ENCODE assay signal across 16 mouse cellular contexts in the genomic region with DNA sequence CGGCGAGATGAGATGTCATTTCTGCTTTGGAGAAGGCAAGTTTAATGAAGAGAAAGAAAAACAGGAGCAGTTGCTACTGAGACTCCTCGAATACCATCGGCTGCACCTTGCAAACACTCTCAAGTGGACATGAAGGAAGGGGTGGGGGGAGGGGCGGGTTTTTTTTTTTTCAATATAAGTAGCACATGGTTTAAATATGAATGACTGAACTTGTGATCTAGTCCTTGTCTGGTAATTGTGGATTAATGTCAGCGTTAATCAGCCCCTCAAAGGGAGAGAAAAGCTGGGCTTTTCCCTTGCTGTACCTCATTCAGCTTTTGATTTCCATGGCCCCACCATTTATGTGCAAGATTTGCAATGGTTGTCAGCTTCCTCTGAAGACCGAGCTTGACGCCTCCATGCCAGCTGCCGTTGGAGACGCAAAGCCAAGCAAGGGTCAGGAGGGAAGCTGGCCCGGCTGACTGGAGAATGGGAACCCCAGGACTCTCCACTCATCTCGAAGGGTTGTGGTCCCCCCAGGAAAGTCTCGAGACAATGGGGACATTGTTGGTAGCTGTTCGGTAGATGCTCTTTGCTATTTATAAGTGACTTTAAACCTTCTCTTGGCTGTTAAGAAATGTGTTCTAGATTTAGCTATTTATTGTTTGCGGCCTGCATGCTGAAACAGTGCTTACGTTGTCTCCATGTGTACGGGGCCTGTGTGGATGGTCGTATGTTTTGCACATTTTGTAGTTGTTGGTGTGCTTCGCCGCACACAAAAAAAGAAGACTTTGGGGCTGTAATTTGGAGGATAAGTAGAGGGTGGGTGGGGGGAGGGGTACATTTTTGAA. TPM values are rescaled to one million over a fixed set of nuclear protein-coding genes. Genes with fewer than 3 reads are reported as not detected.
DNase-seq lines count a peak whose midpoint lies in the region; ATAC-seq and TF ChIP-seq lines count a peak whose summit lies in the region.
"Had no signal": no experiment of that assay in that cellular context is flagged by ENCODE, and none has a peak within 500 bp of the region (broad histone marks: within the 10 kb centered on the region; RNA-seq: fewer than 3 reads in every experiment).

No protein-coding gene starts in this region.

- H3K27ac ChIP-seq in liver, postnatal 0 days (ENCODE audit: low read depth): peak overlapping the region; percentile 59
- H3K27ac ChIP-seq in liver, embryonic 12.5 days: no peak overlapping the region
- peak overlapping the region; percentile 88 for H3K27ac ChIP-seq in hindbrain, embryonic 11.5 days (ENCODE audit: low read depth, low read length)
- H3K27ac ChIP-seq in midbrain, embryonic 14.5 days (replicated peaks; ENCODE audit: low read depth, low read length): peak overlapping the region; percentile 71; the same call in 1 of the 2 replicates
- H3K27ac ChIP-seq in stomach, postnatal 0 days (replicated peaks): no peak overlapping the region
- H3K27ac ChIP-seq: kidney, postnatal 0 days; left cerebral cortex, adult 2 months; macrophage had no signal

- peaks cover 23% of the 10 kb centered on the region for H3K36me3 ChIP-seq in liver, postnatal 0 days (replicated peaks; ENCODE audit: insufficient read depth, low read length)
- H3K36me3 ChIP-seq in liver, embryonic 12.5 days: peaks cover 61% of the 10 kb centered on the region
- peaks cover 8% of the 10 kb centered on the region; the same call in 1 of the 2 replicates for H3K36me3 ChIP-seq in hindbrain, embryonic 11.5 days (ENCODE audit: control insufficient read depth, insufficient read depth, low read length)
- peaks cover 45% of the 10 kb centered on the region for H3K36me3 ChIP-seq in midbrain, embryonic 14.5 days (ENCODE audit: control insufficient read depth, insufficient read depth, low read length)
- peaks cover 15% of the 10 kb centered on the region; the same call in 1 of the 2 replicates for H3K36me3 ChIP-seq in stomach, postnatal 0 days (ENCODE audit: control insufficient read depth, insufficient read depth, low read length)

- TF ChIP-seq CTCF in liver, postnatal 0 days (IDR thresholded peaks at IDR 0.05; ENCODE audit: low read depth): no peak
- TF ChIP-seq CTCF in stomach, postnatal 0 days (IDR thresholded peaks at IDR 0.05; ENCODE audit: low read depth): no peak

- 85% methylated on average over 20 of the region's 20 CpGs for WGBS in liver, postnatal 0 days (ENCODE audit: insufficient replicate concordance)
- WGBS in liver, embryonic 12.5 days (ENCODE audit: insufficient replicate concordance): 84% methylated on average over 20 of the region's 20 CpGs
- WGBS in hindbrain, embryonic 11.5 days: 33% methylated on average over 20 of the region's 20 CpGs
- WGBS in midbrain, embryonic 14.5 days: 13% methylated on average over 20 of the region's 20 CpGs
- WGBS in stomach, postnatal 0 days: 82% methylated on average over 20 of the region's 20 CpGs

- no peaks in the 10 kb centered on the region for H3K27me3 ChIP-seq in liver, postnatal 0 days (ENCODE audit: insufficient read depth, low read length)
- H3K27me3 ChIP-seq in liver, embryonic 12.5 days (replicated peaks): no peaks in the 10 kb centered on the region
- no peaks in the 10 kb centered on the region for H3K27me3 ChIP-seq in hindbrain, embryonic 11.5 days (ENCODE audit: control insufficient read depth, insufficient read depth, low read length)
- H3K27me3 ChIP-seq in midbrain, embryonic 14.5 days (ENCODE audit: control insufficient read depth, insufficient read depth, low read length): no peaks in the 10 kb centered on the region
- H3K27me3 ChIP-seq in stomach, postnatal 0 days (ENCODE audit: control insufficient read depth, insufficient read depth, low read length): no peaks in the 10 kb centered on the region

- TF ChIP-seq EP300 in liver, postnatal 0 days (IDR thresholded peaks at IDR 0.05; ENCODE audit: low read depth): no peak
- no peak for TF ChIP-seq EP300 in stomach, postnatal 0 days (optimal IDR thresholded peaks at IDR 0.05)

- no peak overlapping the region for H3K4me3 ChIP-seq in liver, postnatal 0 days (ENCODE audit: low read depth, low read length)
- no peak overlapping the region for H3K4me3 ChIP-seq in liver, embryonic 12.5 days
- H3K4me3 ChIP-seq in hindbrain, embryonic 11.5 days (ENCODE audit: low read depth, low read length): no peak overlapping the region
- no peak overlapping the region for H3K4me3 ChIP-seq in midbrain, embryonic 14.5 days (replicated peaks; ENCODE audit: low read depth, low read length)
- no peak overlapping the region for H3K4me3 ChIP-seq in stomach, postnatal 0 days (ENCODE audit: low read depth, low read length)
- H3K4me3 ChIP-seq: left cerebral cortex, adult 2 months had no signal

- H3K9ac ChIP-seq in liver, postnatal 0 days (replicated peaks): no peak overlapping the region
- H3K9ac ChIP-seq in liver, embryonic 12.5 days: no peak overlapping the region
- no peak overlapping the region for H3K9ac ChIP-seq in hindbrain, embryonic 11.5 days (ENCODE audit: low read depth, low read length)
- H3K9ac ChIP-seq in midbrain, embryonic 14.5 days (replicated peaks; ENCODE audit: low read length): no peak overlapping the region
- H3K9ac ChIP-seq in stomach, postnatal 0 days (ENCODE audit: low read length): no peak overlapping the region

- no peak for DNase-seq in liver, postnatal 0 days
- peak; percentile 74 for DNase-seq in hindbrain, embryonic 11.5 days (ENCODE audit: low spot score)
- peak; percentile 79 for DNase-seq in midbrain, embryonic 14.5 days
- DNase-seq in Muller cell, postnatal 12 days (ENCODE audit: inconsistent ontology term): no peak
- no peak for DNase-seq in kidney, postnatal 25 days
- DNase-seq in urinary bladder, postnatal 10 days (ENCODE audit: low spot score): no peak
- no peak for DNase-seq in stomach, postnatal 0 days (ENCODE audit: low spot score)
- DNase-seq: heart, adult 18-20 months; heart, postnatal 14 days; right cerebral cortex, postnatal 25 days; thymus, postnatal 14 days had no signal

- peaks cover 12% of the 10 kb centered on the region for H3K4me1 ChIP-seq in liver, postnatal 0 days (ENCODE audit: insufficient read depth)
- peaks cover 22% of the 10 kb centered on the region for H3K4me1 ChIP-seq in liver, embryonic 12.5 days
- peaks cover 31% of the 10 kb centered on the region for H3K4me1 ChIP-seq in hindbrain, embryonic 11.5 days (replicated peaks; ENCODE audit: control insufficient read depth, insufficient read depth, low read length)
- peaks cover 91% of the 10 kb centered on the region for H3K4me1 ChIP-seq in midbrain, embryonic 14.5 days (ENCODE audit: control insufficient read depth, insufficient read depth, low read length)
- 0 out of 2 replicates have a peak, but pooled peaks cover 2% of the 10 kb centered on the region for H3K4me1 ChIP-seq in stomach, postnatal 0 days (replicated peaks; ENCODE audit: control insufficient read depth, insufficient read depth)

- no peaks in the 10 kb centered on the region for H3K9me3 ChIP-seq in liver, postnatal 0 days (ENCODE audit: low read length)
- no peaks in the 10 kb centered on the region for H3K9me3 ChIP-seq in liver, embryonic 12.5 days (replicated peaks)
- H3K9me3 ChIP-seq in hindbrain, embryonic 11.5 days (ENCODE audit: control insufficient read depth, low read length): no peaks in the 10 kb centered on the region
- H3K9me3 ChIP-seq in midbrain, embryonic 14.5 days (ENCODE audit: control insufficient read depth, low read length): no peaks in the 10 kb centered on the region
- no peaks in the 10 kb centered on the region for H3K9me3 ChIP-seq in stomach, postnatal 0 days (ENCODE audit: control insufficient read depth, low read length)

- H3K4me2 ChIP-seq in liver, postnatal 0 days (ENCODE audit: low read depth, low read length): no peak overlapping the region
- H3K4me2 ChIP-seq in liver, embryonic 12.5 days: no peak overlapping the region
- H3K4me2 ChIP-seq in hindbrain, embryonic 11.5 days (replicated peaks; ENCODE audit: low read depth, low read length): no peak overlapping the region; the same call in none of the 2 replicates
- peak overlapping the region; percentile 89 for H3K4me2 ChIP-seq in midbrain, embryonic 14.5 days (ENCODE audit: low read length)
- H3K4me2 ChIP-seq in stomach, postnatal 0 days (replicated peaks; ENCODE audit: low read depth): no peak overlapping the region
- H3K4me2 ChIP-seq: liver, embryonic 11.5 days had no signal

- ATAC-seq in liver, postnatal 0 days: no peak
- no peak for ATAC-seq in liver, embryonic 12.5 days
- peak; percentile 36 for ATAC-seq in hindbrain, embryonic 11.5 days (ENCODE audit: low FRiP score)
- peak; percentile 51 for ATAC-seq in midbrain, embryonic 14.5 days (ENCODE audit: low FRiP score, low TSS enrichment)
- ATAC-seq in stomach, postnatal 0 days (ENCODE audit: low FRiP score, low TSS enrichment): no peak

RNA-seq across cellular contexts. Expression of a gene that starts 9.9 kb away (rescaled TPM):
- 1.7 and 2.6 TPM in 2 replicates for polyA plus RNA-seq in liver, postnatal 0 days (2015; fragmentation: Nextera tagmentation; extraction: Ambion mirVana)
- polyA plus RNA-seq in liver, embryonic 12.5 days (2016; fragmentation: Nextera tagmentation; extraction: Ambion mirVana): 0.92 and 0.93 TPM in 2 replicates
- polyA plus RNA-seq in hindbrain, embryonic 11.5 days (2014; fragmentation: Nextera tagmentation; extraction: Ambion mirVana): 34.8 and 45.9 TPM in 2 replicates
- polyA plus RNA-seq in midbrain, embryonic 14.5 days (2014; fragmentation: Nextera tagmentation; extraction: Ambion mirVana): 94.2 and 99.0 TPM in 2 replicates
- 3.3 and 3.5 TPM in 2 replicates for polyA plus RNA-seq in stomach, postnatal 0 days (2015; fragmentation: Nextera tagmentation; extraction: Ambion mirVana)

RNA-seq across cellular contexts. Expression of a gene that starts 52.6 kb away (rescaled TPM):
- 21.2 and 22.0 TPM in 2 replicates for polyA plus RNA-seq in liver, postnatal 0 days (2015; fragmentation: Nextera tagmentation; extraction: Ambion mirVana)
- 14.1 and 15.1 TPM in 2 replicates for polyA plus RNA-seq in liver, embryonic 12.5 days (2016; fragmentation: Nextera tagmentation; extraction: Ambion mirVana)
- polyA plus RNA-seq in hindbrain, embryonic 11.5 days (2014; fragmentation: Nextera tagmentation; extraction: Ambion mirVana): 26.6 and 28.7 TPM in 2 replicates
- 32.4 and 38.7 TPM in 2 replicates for polyA plus RNA-seq in midbrain, embryonic 14.5 days (2014; fragmentation: Nextera tagmentation; extraction: Ambion mirVana)
- polyA plus RNA-seq in stomach, postnatal 0 days (2015; fragmentation: Nextera tagmentation; extraction: Ambion mirVana): 27.0 and 28.7 TPM in 2 replicates

Comparison
In these comparisons a context has a peak if more than half of its experiments do, and no peak if none do; other contexts are left out.
1. H3K27ac ChIP-seq: peak in liver, postnatal 0 days (single experiment), hindbrain, embryonic 11.5 days (single experiment) and midbrain, embryonic 14.5 days (single experiment); none in liver, embryonic 12.5 days (single experiment) and stomach, postnatal 0 days (single experiment).
2. ATAC-seq: peak in hindbrain, embryonic 11.5 days (single experiment) and midbrain, embryonic 14.5 days (single experiment); none in liver, postnatal 0 days (single experiment), liver, embryonic 12.5 days (single experiment) and stomach, postnatal 0 days (single experiment).
3. DNase-seq: peak in hindbrain, embryonic 11.5 days (single experiment) and midbrain, embryonic 14.5 days (single experiment); none in liver, postnatal 0 days (single experiment), Muller cell, postnatal 12 days (single experiment), kidney, postnatal 25 days (0 of 2), urinary bladder, postnatal 10 days (single experiment) and stomach, postnatal 0 days (single experiment).